Mouse (Mus musculus): ENCODE data around the gene Mical3.

Gene Mical3

GRCm38 (mm10) chr6:121130773-121131172 lies at the start of gene Mical3:
Mical3 (minus strand) TSS chr6:121130999.
- in situ Hi-C loops (cut with MboI; ENCODE audit: low pct_unique_long_range_greater_than_20kb in 1 of 2, low sequenced_read_pairs in 2 of 2, unreplicated experiment in 1 of 2) = no loop called here

GRCm38 (mm10) chr6:121179846-121180245 lies 49.0 kb upstream of the Mical3 start:
- in situ Hi-C loops (cut with MboI; ENCODE audit: low pct_unique_long_range_greater_than_20kb in 1 of 2, low sequenced_read_pairs in 2 of 2, unreplicated experiment in 1 of 2) = no loop called here

GRCm38 (mm10) chr6:121178700-121179358 lies 48.0 kb upstream of the Mical3 start:
- in situ Hi-C loops (cut with MboI; ENCODE audit: low pct_unique_long_range_greater_than_20kb in 1 of 2, low sequenced_read_pairs in 2 of 2, unreplicated experiment in 1 of 2) = no loop called here

- in situ Hi-C loops (cut with MboI; ENCODE audit: low pct_unique_long_range_greater_than_20kb in 1 of 2, low sequenced_read_pairs in 2 of 2, unreplicated experiment in 1 of 2) = no loop called here
These were observed 46.4 kb upstream of the Mical3 start for GRCm38 (mm10) chr6:121177118-121177708.

GRCm38 (mm10) chr6:121176731-121177098 lies 45.9 kb upstream of the Mical3 start:
- in situ Hi-C loops (cut with MboI; ENCODE audit: low pct_unique_long_range_greater_than_20kb in 1 of 2, low sequenced_read_pairs in 2 of 2, unreplicated experiment in 1 of 2) = no loop called here

- in situ Hi-C loops (cut with MboI; ENCODE audit: low pct_unique_long_range_greater_than_20kb in 1 of 2, low sequenced_read_pairs in 2 of 2, unreplicated experiment in 1 of 2) = no loop called here
These were observed 45.4 kb upstream of the Mical3 start for GRCm38 (mm10) chr6:121176011-121176730.

GRCm38 (mm10) chr6:121174761-121175160 lies 44.0 kb upstream of the Mical3 start:
- in situ Hi-C loops (cut with MboI; ENCODE audit: low pct_unique_long_range_greater_than_20kb in 1 of 2, low sequenced_read_pairs in 2 of 2, unreplicated experiment in 1 of 2) = no loop called here

- in situ Hi-C loops (cut with MboI; ENCODE audit: low pct_unique_long_range_greater_than_20kb in 1 of 2, low sequenced_read_pairs in 2 of 2, unreplicated experiment in 1 of 2) = no loop called here
These were observed 42.7 kb upstream of the Mical3 start for GRCm38 (mm10) chr6:121173471-121173870.

- in situ Hi-C loops (cut with MboI; ENCODE audit: low pct_unique_long_range_greater_than_20kb in 1 of 2, low sequenced_read_pairs in 2 of 2, unreplicated experiment in 1 of 2) = no loop called here
These were observed 40.3 kb upstream of the Mical3 start for GRCm38 (mm10) chr6:121171102-121171501.

GRCm38 (mm10) chr6:121167381-121167975 lies 36.7 kb upstream of the Mical3 start:
- in situ Hi-C loops (cut with MboI; ENCODE audit: low pct_unique_long_range_greater_than_20kb in 1 of 2, low sequenced_read_pairs in 2 of 2, unreplicated experiment in 1 of 2) = no loop called here

GRCm38 (mm10) chr6:121166098-121166552 lies 35.3 kb upstream of the Mical3 start:
- in situ Hi-C loops (cut with MboI; ENCODE audit: low pct_unique_long_range_greater_than_20kb in 1 of 2, low sequenced_read_pairs in 2 of 2, unreplicated experiment in 1 of 2) = no loop called here

GRCm38 (mm10) chr6:121162616-121163015 lies 31.8 kb upstream of the Mical3 start:
- in situ Hi-C loops (cut with MboI; ENCODE audit: low pct_unique_long_range_greater_than_20kb in 1 of 2, low sequenced_read_pairs in 2 of 2, unreplicated experiment in 1 of 2) = no loop called here

GRCm38 (mm10) chr6:121160126-121160525 lies 29.3 kb upstream of the Mical3 start:
- in situ Hi-C loops (cut with MboI; ENCODE audit: low pct_unique_long_range_greater_than_20kb in 1 of 2, low sequenced_read_pairs in 2 of 2, unreplicated experiment in 1 of 2) = no loop called here

- in situ Hi-C loops (cut with MboI; ENCODE audit: low pct_unique_long_range_greater_than_20kb in 1 of 2, low sequenced_read_pairs in 2 of 2, unreplicated experiment in 1 of 2) = no loop called here
These were observed 28.8 kb upstream of the Mical3 start for GRCm38 (mm10) chr6:121159616-121160015.

- in situ Hi-C loops (cut with MboI; ENCODE audit: low pct_unique_long_range_greater_than_20kb in 1 of 2, low sequenced_read_pairs in 2 of 2, unreplicated experiment in 1 of 2) = no loop called here
These were observed 25.2 kb upstream of the Mical3 start for GRCm38 (mm10) chr6:121156030-121156429.

GRCm38 (mm10) chr6:121154451-121155300 lies 23.9 kb upstream of the Mical3 start:
- in situ Hi-C loops (cut with MboI; ENCODE audit: low pct_unique_long_range_greater_than_20kb in 1 of 2, low sequenced_read_pairs in 2 of 2, unreplicated experiment in 1 of 2) = no loop called here

- in situ Hi-C loops (cut with MboI; ENCODE audit: low pct_unique_long_range_greater_than_20kb in 1 of 2, low sequenced_read_pairs in 2 of 2, unreplicated experiment in 1 of 2) = no loop called here
These were observed 22.4 kb upstream of the Mical3 start for GRCm38 (mm10) chr6:121153177-121153576.

GRCm38 (mm10) chr6:121151732-121152131 lies 20.9 kb upstream of the Mical3 start:
- in situ Hi-C loops (cut with MboI; ENCODE audit: low pct_unique_long_range_greater_than_20kb in 1 of 2, low sequenced_read_pairs in 2 of 2, unreplicated experiment in 1 of 2) = no loop called here
